Mouse (Mus musculus): Measurements from ENCODE around the gene Bahcc1. TPM values are rescaled to one million over a fixed set of nuclear protein-coding genes. Genes with fewer than 3 reads are reported as not detected.
A peak's percentile ranks its signal among the peaks of the same experiment; 100 is the strongest.

The Bahcc1 gene
- total RNA-seq, 2 experiments from 2014 or later: 5.4 to 17.2 TPM

DNA sequence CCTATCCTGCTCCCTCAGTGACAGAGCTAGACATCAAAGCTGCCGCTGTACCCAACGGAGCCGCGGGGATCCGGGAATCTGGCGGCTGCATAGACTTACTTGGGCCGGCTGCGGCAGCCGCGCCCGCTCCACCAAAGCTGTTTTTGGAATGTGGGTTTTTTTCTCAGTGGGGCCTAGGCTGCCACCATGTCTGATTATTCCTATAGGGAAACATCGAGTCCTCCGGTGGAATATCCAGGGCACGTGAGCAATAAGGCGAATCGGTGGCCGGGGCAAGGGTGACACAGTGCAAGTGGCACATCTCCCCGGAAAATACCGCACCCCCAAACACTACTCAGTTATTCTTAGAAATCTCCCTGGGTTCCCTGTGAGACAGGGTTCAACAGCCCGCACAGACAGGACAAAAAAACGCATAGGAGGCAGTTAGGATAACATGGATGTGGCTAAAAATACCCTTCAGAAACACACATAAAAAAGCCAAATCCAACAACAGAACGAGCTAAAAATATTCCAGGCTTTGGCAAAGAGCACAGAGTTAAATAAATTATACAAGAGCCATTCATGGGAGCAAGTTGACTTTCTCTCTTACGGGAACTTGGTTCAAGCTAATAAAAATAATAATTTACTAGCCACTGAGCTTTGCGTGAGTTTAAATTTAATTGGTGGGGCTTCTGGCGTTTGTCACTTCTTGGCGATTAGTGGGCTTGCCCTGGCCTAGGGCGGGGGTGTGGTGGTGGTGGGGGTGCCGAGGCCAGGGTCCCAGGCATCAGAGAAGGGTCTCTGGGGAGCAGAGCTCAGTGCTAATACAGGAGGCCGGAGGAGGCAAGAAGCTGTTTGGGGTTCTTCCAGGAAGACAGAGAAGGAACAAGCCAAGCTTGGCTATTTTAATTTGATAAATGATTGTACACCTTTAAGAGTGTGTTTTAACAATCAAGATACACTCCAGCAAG is 8.5 kb downstream of the Bahcc1 start:
- no peak for ATAC-seq (replicated peaks; ENCODE audit: poor library complexity)

DNA sequence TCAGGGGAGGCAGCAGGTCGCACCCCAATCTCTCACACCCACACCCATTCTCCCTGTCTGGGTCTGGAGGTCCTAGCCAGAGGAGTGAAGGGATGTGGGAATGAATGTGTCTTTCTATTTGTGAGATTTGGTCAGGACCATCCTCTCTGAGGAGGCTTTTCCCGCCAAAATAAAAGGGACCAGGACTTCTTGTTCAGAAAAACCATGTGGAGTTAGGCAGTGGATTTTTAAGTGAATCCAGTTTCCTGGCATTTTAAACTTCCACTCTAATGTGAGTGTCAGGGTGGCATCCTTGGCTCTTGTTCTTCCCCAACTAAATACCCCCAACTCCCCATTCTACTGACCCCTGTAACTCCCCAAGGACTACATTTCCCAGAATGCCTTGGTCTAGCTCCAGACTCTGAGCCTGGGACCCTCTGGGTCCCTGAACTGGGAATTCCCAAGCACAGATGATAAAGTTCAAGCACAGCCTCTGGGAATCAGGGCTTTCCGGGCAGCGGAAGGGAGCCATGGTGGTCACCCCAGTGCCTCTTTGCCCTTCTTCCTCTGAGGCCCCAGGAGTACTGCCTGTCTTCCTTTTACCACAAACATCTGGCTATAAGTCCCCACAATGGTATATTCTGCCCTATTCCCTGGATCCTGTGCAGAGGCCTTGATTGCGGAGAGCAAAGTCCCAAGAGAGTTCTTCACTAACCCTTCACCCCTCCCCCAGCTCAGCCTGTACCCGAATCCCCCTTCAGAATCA is 9.4 kb downstream of the Bahcc1 start:
- no peak for ATAC-seq (replicated peaks; ENCODE audit: poor library complexity)

- ATAC-seq (replicated peaks; ENCODE audit: poor library complexity): no peak
These were observed 10.2 kb downstream of the Bahcc1 start for GRCm38 (mm10) chr11:120242726-120243530.

- ATAC-seq (replicated peaks; ENCODE audit: poor library complexity): no peak
These were observed 10.7 kb downstream of the Bahcc1 start for GRCm38 (mm10) chr11:120243531-120243820.

GRCm38 (mm10) chr11:120248160-120248793 is 15.5 kb downstream of the Bahcc1 start:
- ATAC-seq (replicated peaks; ENCODE audit: poor library complexity): no peak

GRCm38 (mm10) chr11:120248899-120249298 is 16.2 kb downstream of the Bahcc1 start:
- ATAC-seq (replicated peaks; ENCODE audit: poor library complexity): no peak

GRCm38 (mm10) chr11:120250991-120251949 is 18.5 kb downstream of the Bahcc1 start:
- peak; percentile 60 for ATAC-seq (replicated peaks; ENCODE audit: poor library complexity)

GRCm38 (mm10) chr11:120251950-120252308 is 19.2 kb downstream of the Bahcc1 start:
- ATAC-seq (replicated peaks; ENCODE audit: poor library complexity): no peak

DNA sequence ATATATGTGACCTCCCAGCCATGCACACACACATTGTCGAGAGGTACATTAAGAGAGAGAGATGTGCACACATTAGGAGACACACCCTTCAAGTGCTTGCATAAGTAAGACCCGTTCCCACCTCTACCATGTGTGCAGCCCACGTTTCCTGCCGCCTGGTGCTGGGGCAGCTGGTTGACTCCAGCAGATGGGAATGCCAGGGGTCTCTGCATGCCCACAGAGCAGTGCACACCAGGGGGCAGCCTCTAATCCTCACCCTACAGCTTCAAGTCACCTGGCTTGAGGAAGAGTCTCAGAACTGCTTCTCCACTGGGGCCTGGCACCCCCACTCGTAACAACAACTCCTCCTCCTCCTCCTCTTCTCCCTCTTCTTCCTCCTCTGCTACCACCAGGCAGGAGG is 19.7 kb downstream of the Bahcc1 start:
- ATAC-seq (replicated peaks; ENCODE audit: poor library complexity): no peak

GRCm38 (mm10) chr11:120252843-120253645 is 20.3 kb downstream of the Bahcc1 start:
- ATAC-seq (replicated peaks; ENCODE audit: poor library complexity): no peak

- ATAC-seq (replicated peaks; ENCODE audit: poor library complexity): 0 out of 2 replicates have a peak, but pooled peaks have one; percentile 4
These were observed 21.0 kb downstream of the Bahcc1 start for GRCm38 (mm10) chr11:120253646-120254315.

GRCm38 (mm10) chr11:120254420-120254819 is 21.7 kb downstream of the Bahcc1 start:
- ATAC-seq (replicated peaks; ENCODE audit: poor library complexity): no peak

GRCm38 (mm10) chr11:120255038-120255437 is 22.3 kb downstream of the Bahcc1 start:
- ATAC-seq (replicated peaks; ENCODE audit: poor library complexity): no peak

DNA sequence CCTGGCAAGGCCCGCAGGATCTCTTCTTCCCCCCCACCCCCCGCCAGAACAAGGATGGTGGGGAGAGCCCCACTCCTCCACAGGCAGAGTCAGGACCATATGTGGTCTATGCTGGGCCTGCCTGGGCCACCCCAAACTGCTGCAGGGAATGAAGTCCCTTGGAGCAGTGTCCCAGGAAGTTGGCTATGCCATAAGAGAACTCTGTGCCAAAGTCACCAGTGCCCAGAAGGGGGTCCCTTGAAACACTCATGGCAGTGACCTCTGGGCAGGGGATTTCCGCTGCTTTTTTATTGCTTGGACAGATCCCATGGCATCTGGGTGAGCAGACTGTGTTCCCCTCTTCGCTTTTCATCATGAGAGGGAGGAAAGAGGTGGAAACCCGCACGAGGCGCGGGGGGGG is 22.8 kb downstream of the Bahcc1 start:
- no peak for ATAC-seq (replicated peaks; ENCODE audit: poor library complexity)

- no peak for ATAC-seq (replicated peaks; ENCODE audit: poor library complexity)
These were observed 23.4 kb downstream of the Bahcc1 start for GRCm38 (mm10) chr11:120256108-120256507.

DNA sequence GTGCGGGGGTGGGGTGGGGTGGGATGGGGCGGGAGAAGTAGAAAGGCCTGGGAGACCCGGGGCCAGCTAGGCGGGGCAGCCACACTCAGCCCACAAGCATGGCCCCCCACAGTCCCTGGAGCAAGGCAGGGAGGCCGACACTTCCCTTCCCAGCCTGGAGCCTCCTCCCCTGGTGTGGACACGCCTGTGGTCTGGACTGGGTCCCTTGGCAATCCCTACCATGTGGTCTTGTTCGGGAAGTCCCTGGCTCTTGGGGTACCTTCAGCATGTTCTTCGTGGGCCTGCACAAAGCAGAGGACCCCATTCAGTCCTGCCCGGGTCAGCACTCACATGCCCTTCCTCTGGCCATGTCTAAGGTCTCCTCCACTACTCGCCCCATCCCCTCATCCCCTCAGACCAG is 23.8 kb downstream of the Bahcc1 start:
- ATAC-seq (replicated peaks; ENCODE audit: poor library complexity): no peak

GRCm38 (mm10) chr11:120256981-120257820 is 24.5 kb downstream of the Bahcc1 start:
- no peak for ATAC-seq (replicated peaks; ENCODE audit: poor library complexity)

All from megakaryocyte progenitor cell, adult 5-6 weeks (primary cell).